Mouse (Mus musculus) adrenal gland, postnatal 14 days (tissue): ENCODE data around the gene Tmsb15b2. TPM values are rescaled to one million over a fixed set of nuclear protein-coding genes. Genes with fewer than 3 reads are reported as not detected.
"Not testable (repeated sequence)": the region's sequence is repeated elsewhere in the genome, so short reads cannot be mapped to it uniquely, and the experiment has no call there.

Experiments
- DNase-seq: peaks from one replicate; pipeline ENCODE4 v3.0.0; 2021; ENCODE audit warnings: mixed read lengths
- long read RNA-seq, 2 experiments: library from polyadenylated mRNA; stranded (forward); transcript quantifications; one replicate each; pipeline ENCODE4 v2.0.0; 2021
- total RNA-seq: library from RNA; stranded (reverse); gene quantifications from 2 replicates; pipeline ENCODE4 v1.2.3, GENCODE M21; 2021

Gene Tmsb15b2
- total RNA-seq, result 14.5 and 16.8 TPM in 2 replicates
- long read RNA-seq, experiment 1, partial matches to known transcripts, result 0 of 2 reads
- long read RNA-seq, experiment 1, other reads (novel, unspliced or antisense), result 0 of 2 reads
- long read RNA-seq, experiment 2, partial matches to known transcripts, result 0 of 1 reads
- long read RNA-seq, experiment 2, other reads (novel, unspliced or antisense), result 0 of 1 reads

DNA sequence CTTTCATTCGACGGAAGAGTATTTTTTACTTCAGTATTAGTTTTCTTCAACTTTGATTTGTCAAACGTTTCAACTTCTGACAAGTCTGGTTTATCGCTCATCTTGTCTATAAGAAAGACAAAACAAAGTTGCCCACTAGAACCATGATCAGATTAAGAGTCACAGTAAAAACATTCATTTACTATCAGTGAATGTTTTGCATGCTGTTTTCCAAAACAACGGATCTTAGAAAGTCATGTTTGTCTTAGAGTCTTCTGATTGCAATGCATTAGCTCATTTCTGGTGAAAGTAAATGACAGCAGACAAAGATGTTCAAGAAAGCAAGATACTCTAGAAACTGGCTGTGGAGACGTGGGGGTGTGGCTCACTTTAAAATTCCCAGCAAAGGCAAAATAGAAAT, at the start of gene Tmsb15b2:
Gene Tmsb15b2, minus strand, starts transcription at position 101 of the 400 bp plus-strand sequence.
- not testable (repeated sequence) for DNase-seq

DNA sequence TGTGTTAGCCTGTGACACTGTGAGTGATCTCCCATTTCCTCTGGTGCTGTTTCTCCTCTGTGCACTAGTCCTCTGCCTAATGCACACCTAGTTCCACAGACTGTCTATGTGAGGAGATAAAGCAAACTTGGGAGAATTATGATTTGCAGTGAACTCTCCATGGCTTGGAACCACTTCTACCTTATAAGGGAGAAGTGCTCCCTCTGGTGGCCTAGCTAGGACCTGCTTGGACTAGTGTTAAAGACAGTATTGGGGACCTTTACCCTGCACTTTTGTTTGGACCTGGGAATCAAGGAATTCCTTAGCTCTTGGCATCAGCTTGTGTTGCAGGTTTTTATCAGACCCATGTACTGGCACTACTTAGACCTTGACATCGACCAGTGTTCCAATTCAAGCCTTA, 44.0 kb upstream of the Tmsb15b2 start:
- peak; percentile 76 for DNase-seq

- no peak for DNase-seq
Observed at GRCm38 (mm10) chrX:137017668-137018067, 42.4 kb upstream of the Tmsb15b2 start.

GRCm38 (mm10) chrX:137015099-137015709, 39.9 kb upstream of the Tmsb15b2 start:
- DNase-seq, result peak; percentile 66

DNA sequence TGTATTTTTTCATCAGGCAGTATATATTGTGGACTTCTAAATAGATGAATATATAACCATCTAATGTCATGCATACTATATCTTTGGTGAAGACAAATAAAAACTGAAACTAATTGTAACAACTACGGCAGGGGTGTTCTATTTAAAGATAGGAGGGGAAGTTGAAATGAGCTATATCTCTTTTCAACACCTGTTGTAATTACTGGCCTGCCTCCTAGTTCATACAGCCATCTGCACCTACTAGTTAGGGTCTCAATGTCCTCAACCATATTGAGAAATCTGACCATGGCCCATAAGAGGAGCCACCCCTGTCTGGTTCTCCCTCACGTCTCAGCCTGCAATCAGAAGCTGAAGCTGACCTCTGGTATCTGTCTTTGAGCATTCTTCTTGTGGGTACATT, 21.0 kb upstream of the Tmsb15b2 start:
- DNase-seq, result no peak

DNA sequence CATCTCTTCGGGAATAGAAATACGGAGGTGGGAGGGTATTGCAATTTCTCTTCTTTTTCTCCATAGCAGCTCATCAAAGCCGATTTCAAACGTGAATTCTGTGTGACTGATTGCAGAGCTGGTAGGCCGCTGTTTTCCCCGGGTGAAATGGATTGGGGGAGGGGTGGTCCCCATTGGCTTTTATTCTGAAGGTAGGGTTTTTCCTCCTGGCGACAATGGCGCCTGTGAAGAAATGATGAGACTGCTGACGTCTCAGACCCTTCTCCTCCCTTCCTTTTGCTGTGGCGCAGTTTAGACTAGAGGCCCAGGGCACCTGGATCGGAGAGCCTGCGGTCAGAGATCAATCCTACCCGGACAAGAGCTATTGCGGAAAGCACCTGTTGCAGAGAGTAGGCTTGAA, 18.3 kb upstream of the Tmsb15b2 start:
- no peak for DNase-seq

- DNase-seq, result peak; percentile 70
Observed at GRCm38 (mm10) chrX:136992978-136993547, 17.8 kb upstream of the Tmsb15b2 start, which contains the start of gene Zcchc18. Gene Zcchc18, plus strand, starts transcription at chrX:136993155.

GRCm38 (mm10) chrX:136992191-136992965, 17.1 kb upstream of the Tmsb15b2 start:
- no peak for DNase-seq

- DNase-seq, result no peak
Observed at GRCm38 (mm10) chrX:136991274-136991673, 16.0 kb upstream of the Tmsb15b2 start.

- DNase-seq, result no peak
Observed at GRCm38 (mm10) chrX:136986039-136986438, 10.7 kb upstream of the Tmsb15b2 start.

- DNase-seq, result peak; percentile 18
Observed at GRCm38 (mm10) chrX:136978616-136979015, 3.3 kb upstream of the Tmsb15b2 start.

- DNase-seq, result peak; percentile 55
Observed at GRCm38 (mm10) chrX:136976424-136977084, 1.3 kb upstream of the Tmsb15b2 start, which contains the start of the genes Tmsb15l and Tmsb15b1. Gene Tmsb15l, minus strand, starts transcription at chrX:136976869. Gene Tmsb15b1, minus strand, starts transcription at chrX:136976874.

DNA sequence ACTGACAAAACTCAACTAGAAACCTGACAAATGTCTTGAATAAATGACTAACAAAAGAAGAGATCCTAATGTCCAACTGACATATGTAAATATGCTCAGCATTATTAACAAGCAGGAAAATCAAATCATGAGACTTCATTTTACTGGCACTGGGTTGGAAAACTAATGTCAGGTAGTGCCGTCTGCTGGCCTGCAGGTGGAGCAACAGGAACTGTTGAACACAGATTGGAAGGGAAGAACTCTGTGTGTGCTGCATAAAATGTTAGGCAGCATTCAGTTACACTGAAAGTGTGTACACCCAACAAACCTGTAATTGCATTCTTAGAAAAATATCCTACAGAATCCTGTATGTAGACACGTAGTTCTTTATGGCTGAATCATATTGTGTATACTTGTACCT, 15.6 kb downstream of the Tmsb15b2 start:
- peak; percentile 38 for DNase-seq

GRCm38 (mm10) chrX:136958300-136958699, 17.0 kb downstream of the Tmsb15b2 start:
- not testable (repeated sequence) for DNase-seq

GRCm38 (mm10) chrX:136957583-136958279, 17.6 kb downstream of the Tmsb15b2 start:
- DNase-seq, result peak; percentile 84

DNA sequence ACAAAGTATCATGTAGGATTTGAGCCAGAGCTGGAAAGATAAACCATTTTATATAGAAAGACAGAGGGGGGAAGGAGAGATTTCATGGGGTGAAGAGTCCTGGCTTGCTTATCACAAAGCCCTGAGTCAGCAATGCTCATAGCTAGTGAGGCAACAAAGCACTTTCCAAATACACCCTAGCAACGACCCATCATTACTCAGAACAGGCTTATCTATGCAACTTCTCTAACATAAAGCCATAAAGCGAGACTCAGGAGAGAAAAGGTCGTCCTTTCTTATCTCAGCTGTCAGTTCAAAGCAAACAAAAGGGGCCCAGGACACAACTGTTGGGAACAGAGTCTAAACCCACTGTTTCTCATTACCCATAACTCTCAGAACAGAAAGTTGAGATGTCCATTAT, 37.3 kb downstream of the Tmsb15b2 start:
- DNase-seq, result no peak

DNA sequence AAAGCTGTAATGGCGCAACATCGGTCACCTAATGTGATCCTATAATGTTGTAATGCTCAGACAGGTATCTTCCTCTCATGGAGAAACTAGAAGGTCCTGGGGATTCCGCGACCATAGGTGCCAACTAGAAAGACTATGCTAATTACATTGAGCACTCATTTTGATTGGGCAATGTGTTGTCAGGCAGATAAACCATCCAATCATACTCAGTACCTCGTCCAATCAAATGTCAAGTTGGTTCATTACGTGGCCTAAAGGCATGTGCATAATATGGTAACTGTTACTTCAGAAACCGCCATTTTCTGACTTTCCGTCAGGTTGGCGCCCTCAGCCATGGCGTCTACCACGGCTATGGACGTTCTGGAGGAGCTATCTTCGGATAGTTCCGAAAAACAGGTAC, 48.3 kb downstream of the Tmsb15b2 start, which contains the start of gene H2bfm:
Gene H2bfm, plus strand, starts transcription at position 295 of the 400 bp plus-strand sequence.
- no peak for DNase-seq

DNA sequence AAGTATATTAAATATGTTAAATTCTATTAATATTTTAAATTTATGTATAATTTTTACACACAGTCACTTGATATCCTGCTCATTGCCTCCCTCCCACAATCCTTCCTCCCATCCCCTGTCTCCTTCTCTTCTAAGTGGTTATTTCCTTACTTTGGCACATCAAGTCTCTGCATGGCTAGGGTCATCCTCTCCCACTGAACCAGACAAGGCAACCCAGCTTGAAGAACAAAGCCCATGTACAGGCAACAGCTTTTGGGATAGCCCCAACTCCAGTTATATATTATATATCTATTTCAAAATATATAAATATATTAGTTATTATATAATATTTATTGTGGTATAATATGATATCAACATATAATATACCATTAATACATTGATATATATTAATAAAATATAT, 49.4 kb downstream of the Tmsb15b2 start:
- no peak for DNase-seq
